Mouse (Mus musculus): ENCODE measurements around the gene Sema3b.

Gene Sema3b

DNA sequence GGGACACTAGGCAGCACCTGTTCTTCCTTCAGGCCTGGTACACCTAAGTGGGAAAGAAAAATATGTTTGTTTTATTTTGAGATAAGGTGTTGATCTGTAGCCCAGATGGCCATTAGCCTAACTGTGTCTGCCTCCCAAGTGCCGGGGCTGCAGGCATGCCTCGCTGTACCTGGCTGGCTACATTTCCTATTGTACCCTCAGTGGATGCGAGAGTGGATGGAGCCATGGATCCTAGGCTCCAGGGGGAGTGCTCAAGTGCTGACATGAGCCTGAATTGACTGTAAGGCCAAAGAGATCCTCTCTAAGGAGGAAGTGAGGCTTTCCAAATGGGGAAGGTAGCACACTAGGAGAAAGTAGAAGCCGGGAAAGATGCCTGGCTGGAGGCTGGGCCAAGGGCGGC lies 61.1 kb downstream of the Sema3b start:
- DNase-seq (ENCODE audit: low spot score), result no peak
